Mouse (Mus musculus): ENCODE measurements around the gene Zfp692. TPM values are rescaled to one million over a fixed set of nuclear protein-coding genes. Genes with fewer than 3 reads are reported as not detected.
A peak's percentile ranks its signal among the peaks of the same experiment; 100 is the strongest.

Gene Zfp692
- 14.1 and 15.8 TPM in 2 replicates for polyA plus RNA-seq (2012; rRNA removed)

- no peaks in the 10 kb centered on the region for H3K27me3 ChIP-seq (ENCODE audit: control insufficient read depth, insufficient read depth, low read length)
- H3K4me1 ChIP-seq (ENCODE audit: control insufficient read depth, insufficient read depth, insufficient read length, low read length) = peaks cover 4% of the 10 kb centered on the region
- H3K27ac ChIP-seq (ENCODE audit: insufficient read depth, low read depth, low read length) = peak within 1 kb of the TSS; percentile 40
- under 1% methylated on average over 34 of the region's 34 CpGs for WGBS
- no peak for TF ChIP-seq CTCF (IDR thresholded peaks at IDR 0.05; ENCODE audit: extremely low read depth, insufficient read length, insufficient replicate concordance, low read depth, low read length)
- TF ChIP-seq POLR2A (IDR thresholded peaks at IDR 0.05; ENCODE audit: low read depth, low read length) = no peak; the same call in 1 of the 2 replicates
- peak within 1 kb of the TSS; percentile 74 for H3K4me3 ChIP-seq (ENCODE audit: low read depth, low read length)
- H3K36me3 ChIP-seq (ENCODE audit: control insufficient read depth, insufficient read depth, low read length) = no peaks in the 10 kb centered on the region
Measured at GRCm38 (mm10) chr11:58306860-58307308, at the start of gene Zfp692. Gene Zfp692, plus strand, starts transcription at chr11:58307069.

- no peaks in the 10 kb centered on the region for H3K4me1 ChIP-seq (ENCODE audit: control insufficient read depth, insufficient read depth, insufficient read length, low read length)
- H3K27ac ChIP-seq (ENCODE audit: insufficient read depth, low read depth, low read length) = no peak overlapping the region
- H3K4me3 ChIP-seq (ENCODE audit: low read depth, low read length) = no peak overlapping the region
- H3K36me3 ChIP-seq (ENCODE audit: control insufficient read depth, insufficient read depth, low read length) = no peaks in the 10 kb centered on the region
- TF ChIP-seq CTCF (IDR thresholded peaks at IDR 0.05; ENCODE audit: extremely low read depth, insufficient read length, insufficient replicate concordance, low read depth, low read length) (no peak), POLR2A (IDR thresholded peaks at IDR 0.05; ENCODE audit: low read depth, low read length) (no peak)
- 84% methylated on average over 5 of the region's 5 CpGs for WGBS
- no peaks in the 10 kb centered on the region for H3K27me3 ChIP-seq (ENCODE audit: control insufficient read depth, insufficient read depth, low read length)
Measured at GRCm38 (mm10) chr11:58257816-58258215, 49.1 kb upstream of the Zfp692 start.

GRCm38 (mm10) chr11:58260156-58260555 lies 46.7 kb upstream of the Zfp692 start:
- Histone ChIP-seq H3K27me3 (ENCODE audit: control insufficient read depth, insufficient read depth, low read length) (no peaks in the 10 kb centered on the region), H3K4me3 (ENCODE audit: low read depth, low read length) (no peak overlapping the region), H3K4me1 (ENCODE audit: control insufficient read depth, insufficient read depth, insufficient read length, low read length) (no peaks in the 10 kb centered on the region), H3K27ac (ENCODE audit: insufficient read depth, low read depth, low read length) (no peak overlapping the region), H3K36me3 (ENCODE audit: control insufficient read depth, insufficient read depth, low read length) (no peaks in the 10 kb centered on the region)
- no peak for TF ChIP-seq POLR2A (IDR thresholded peaks at IDR 0.05; ENCODE audit: low read depth, low read length)
- TF ChIP-seq CTCF (IDR thresholded peaks at IDR 0.05; ENCODE audit: extremely low read depth, insufficient read length, insufficient replicate concordance, low read depth, low read length) = no peak
- 81% methylated on average over 4 of the region's 4 CpGs for WGBS

GRCm38 (mm10) chr11:58261826-58262225 lies 45.0 kb upstream of the Zfp692 start:
- Histone ChIP-seq H3K27ac (ENCODE audit: insufficient read depth, low read depth, low read length) (no peak overlapping the region), H3K36me3 (ENCODE audit: control insufficient read depth, insufficient read depth, low read length) (no peaks in the 10 kb centered on the region)
- 81% methylated on average over 4 of the region's 4 CpGs for whole genome bisulfite sequencing

GRCm38 (mm10) chr11:58262336-58262735 lies 44.5 kb upstream of the Zfp692 start:
- Histone ChIP-seq H3K27ac (ENCODE audit: insufficient read depth, low read depth, low read length) (no peak overlapping the region), H3K27me3 (ENCODE audit: control insufficient read depth, insufficient read depth, low read length) (no peaks in the 10 kb centered on the region), H3K36me3 (ENCODE audit: control insufficient read depth, insufficient read depth, low read length) (no peaks in the 10 kb centered on the region), H3K4me1 (ENCODE audit: control insufficient read depth, insufficient read depth, insufficient read length, low read length) (no peaks in the 10 kb centered on the region), H3K4me3 (ENCODE audit: low read depth, low read length) (no peak overlapping the region)
- WGBS = 94% methylated on average over 3 of the region's 3 CpGs
- no peak for TF ChIP-seq POLR2A (IDR thresholded peaks at IDR 0.05; ENCODE audit: low read depth, low read length)
- TF ChIP-seq CTCF (IDR thresholded peaks at IDR 0.05; ENCODE audit: extremely low read depth, insufficient read length, insufficient replicate concordance, low read depth, low read length) = no peak

More at GRCm38 (mm10) chr11:58261826-58262225, 45.0 kb upstream of the Zfp692 start:
- no peak overlapping the region for H3K4me3 ChIP-seq (ENCODE audit: low read depth, low read length)
- no peak for TF ChIP-seq CTCF (IDR thresholded peaks at IDR 0.05; ENCODE audit: extremely low read depth, insufficient read length, insufficient replicate concordance, low read depth, low read length)
- no peak for TF ChIP-seq POLR2A (IDR thresholded peaks at IDR 0.05; ENCODE audit: low read depth, low read length)
- H3K27me3 ChIP-seq (ENCODE audit: control insufficient read depth, insufficient read depth, low read length) = no peaks in the 10 kb centered on the region
- H3K4me1 ChIP-seq (ENCODE audit: control insufficient read depth, insufficient read depth, insufficient read length, low read length) = no peaks in the 10 kb centered on the region

- Histone ChIP-seq H3K4me3 (ENCODE audit: low read depth, low read length) (no peak overlapping the region), H3K4me1 (ENCODE audit: control insufficient read depth, insufficient read depth, insufficient read length, low read length) (no peaks in the 10 kb centered on the region), H3K27ac (ENCODE audit: insufficient read depth, low read depth, low read length) (no peak overlapping the region), H3K27me3 (ENCODE audit: control insufficient read depth, insufficient read depth, low read length) (no peaks in the 10 kb centered on the region), H3K36me3 (ENCODE audit: control insufficient read depth, insufficient read depth, low read length) (no peaks in the 10 kb centered on the region)
- 81% methylated on average over 2 of the region's 2 CpGs for WGBS
- TF ChIP-seq POLR2A (IDR thresholded peaks at IDR 0.05; ENCODE audit: low read depth, low read length) (no peak), CTCF (IDR thresholded peaks at IDR 0.05; ENCODE audit: extremely low read depth, insufficient read length, insufficient replicate concordance, low read depth, low read length) (no peak)
Measured at GRCm38 (mm10) chr11:58263516-58263915, 43.4 kb upstream of the Zfp692 start.

- Histone ChIP-seq H3K4me1 (ENCODE audit: control insufficient read depth, insufficient read depth, insufficient read length, low read length) (no peaks in the 10 kb centered on the region), H3K4me3 (ENCODE audit: low read depth, low read length) (no peak overlapping the region), H3K27ac (ENCODE audit: insufficient read depth, low read depth, low read length) (no peak overlapping the region), H3K36me3 (ENCODE audit: control insufficient read depth, insufficient read depth, low read length) (no peaks in the 10 kb centered on the region), H3K27me3 (ENCODE audit: control insufficient read depth, insufficient read depth, low read length) (no peaks in the 10 kb centered on the region)
- WGBS = 70% methylated on average over 9 of the region's 9 CpGs
- TF ChIP-seq POLR2A (IDR thresholded peaks at IDR 0.05; ENCODE audit: low read depth, low read length) = no peak
- TF ChIP-seq CTCF (IDR thresholded peaks at IDR 0.05; ENCODE audit: extremely low read depth, insufficient read length, insufficient replicate concordance, low read depth, low read length) = no peak
Measured at GRCm38 (mm10) chr11:58264546-58264945, 42.3 kb upstream of the Zfp692 start.
